Mouse (Mus musculus) lung, postnatal 25 days (tissue): ENCODE results near the gene Tmem168.
A peak's percentile ranks its signal among the peaks of the same experiment; 100 is the strongest.

Experiments used
- DNase-seq: peaks from one replicate; pipeline ENCODE4 v3.0.0; 2022; ENCODE audit warnings: low spot score

The Tmem168 gene

GRCm38 (mm10) chr6:13607621-13608493 is at the start of gene Tmem168:
TSS of gene Tmem168 (minus strand) at chr6:13608100.
- DNase-seq = peak; percentile 94

- no peak for DNase-seq
These were observed 46.2 kb upstream of the Tmem168 start for GRCm38 (mm10) chr6:13654081-13654480.

GRCm38 (mm10) chr6:13652284-13652683 is 44.4 kb upstream of the Tmem168 start:
- no peak for DNase-seq

- DNase-seq = no peak
These were observed 43.0 kb upstream of the Tmem168 start for GRCm38 (mm10) chr6:13650854-13651253.

GRCm38 (mm10) chr6:13648305-13648704 is 40.4 kb upstream of the Tmem168 start:
- no peak for DNase-seq

- peak; percentile 29 for DNase-seq
These were observed 28.7 kb upstream of the Tmem168 start for GRCm38 (mm10) chr6:13636582-13636989.

- no peak for DNase-seq
These were observed 24.7 kb upstream of the Tmem168 start for GRCm38 (mm10) chr6:13632571-13632970.

GRCm38 (mm10) chr6:13630607-13631006 is 22.7 kb upstream of the Tmem168 start:
- DNase-seq = no peak

GRCm38 (mm10) chr6:13619618-13620017 is 11.7 kb upstream of the Tmem168 start:
- DNase-seq = no peak

GRCm38 (mm10) chr6:13617110-13617509 is 9.2 kb upstream of the Tmem168 start:
- no peak for DNase-seq

GRCm38 (mm10) chr6:13614568-13614967 is 6.7 kb upstream of the Tmem168 start:
- no peak for DNase-seq

- DNase-seq = no peak
These were observed 5.8 kb upstream of the Tmem168 start for GRCm38 (mm10) chr6:13613671-13614070.

GRCm38 (mm10) chr6:13610869-13611268 is 3.0 kb upstream of the Tmem168 start:
- no peak for DNase-seq

- no peak for DNase-seq
These were observed 1.6 kb upstream of the Tmem168 start for GRCm38 (mm10) chr6:13609353-13610140.

- DNase-seq = no peak
These were observed 829 bp downstream of the Tmem168 start for GRCm38 (mm10) chr6:13606921-13607620.

GRCm38 (mm10) chr6:13606394-13606793 is 1.5 kb downstream of the Tmem168 start:
- no peak for DNase-seq

GRCm38 (mm10) chr6:13603134-13603533 is 4.8 kb downstream of the Tmem168 start:
- DNase-seq = no peak

GRCm38 (mm10) chr6:13601587-13601986 is 6.3 kb downstream of the Tmem168 start:
- peak; percentile 49 for DNase-seq

GRCm38 (mm10) chr6:13598239-13598923 is 9.5 kb downstream of the Tmem168 start:
- DNase-seq = no peak

- no peak for DNase-seq
These were observed 15.1 kb downstream of the Tmem168 start for GRCm38 (mm10) chr6:13592729-13593345.

- no peak for DNase-seq
These were observed 21.3 kb downstream of the Tmem168 start for GRCm38 (mm10) chr6:13586560-13586959.
